Mouse (Mus musculus): ENCODE measurements around the gene Fbxl17. TPM values are rescaled to one million over a fixed set of nuclear protein-coding genes. Genes with fewer than 3 reads are reported as not detected.

Gene Fbxl17
- polyA plus RNA-seq, 1 experiment from 2014 or later: 7.0 TPM

DNA sequence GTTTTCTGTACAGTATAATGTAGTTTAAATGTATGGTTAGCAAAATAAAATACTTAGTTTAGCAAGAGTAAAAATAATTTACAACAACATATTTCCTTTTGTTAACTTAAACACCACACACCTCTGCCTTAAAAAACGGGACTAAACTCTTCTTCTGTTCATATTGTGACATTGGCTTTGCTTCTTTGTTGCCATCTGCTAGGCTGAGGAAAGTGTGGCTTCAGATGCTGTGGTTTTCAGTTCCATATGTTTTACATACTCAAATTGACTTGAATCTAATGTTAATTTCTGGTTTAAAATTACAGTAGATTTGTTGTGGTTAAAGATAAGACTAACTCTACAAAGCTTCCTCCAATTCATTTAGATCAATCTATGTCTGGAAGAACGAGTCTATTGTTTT, 218.8 kb downstream of the Fbxl17 start:
- H3K27me3 ChIP-seq: 0 out of 2 replicates have a peak, but pooled peaks cover 3% of the 10 kb centered on the region
- H3K36me3 ChIP-seq (replicated peaks): no peaks in the 10 kb centered on the region
- H3K9me3 ChIP-seq: no peaks in the 10 kb centered on the region
- no peak overlapping the region for H3K4me3 ChIP-seq (replicated peaks)
- H3K9ac ChIP-seq: no peak overlapping the region
- peaks cover 12% of the 10 kb centered on the region; the same call in 1 of the 2 replicates for H3K4me1 ChIP-seq
- ATAC-seq (ENCODE audit: low FRiP score): no peak
- H3K27ac ChIP-seq: no peak overlapping the region
- 78% methylated on average over 2 of the region's 2 CpGs for WGBS
- H3K4me2 ChIP-seq: no peak overlapping the region

DNA sequence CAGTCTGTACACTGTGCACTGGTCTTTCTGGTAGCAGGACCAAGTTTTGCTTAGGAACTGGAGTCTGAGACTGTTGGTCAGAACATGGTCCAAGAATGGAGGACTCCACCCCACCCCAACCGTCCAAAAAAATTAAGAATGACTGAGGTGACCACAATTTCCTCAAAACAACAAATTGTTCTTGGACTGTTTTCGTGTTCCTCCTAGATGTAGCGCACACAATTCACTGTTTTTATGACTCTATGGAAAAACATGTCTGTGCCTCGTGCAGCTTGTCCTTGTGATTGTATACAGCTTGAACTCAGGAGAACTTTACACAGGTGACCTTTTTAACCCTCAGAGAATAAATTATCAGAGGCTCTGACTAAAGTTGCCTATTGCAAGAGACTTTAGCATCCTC, 220.7 kb downstream of the Fbxl17 start:
- Histone ChIP-seq H3K9ac (no peak overlapping the region), H3K9me3 (no peaks in the 10 kb centered on the region), H3K4me1 (no peaks in the 10 kb centered on the region), H3K27me3 (0 out of 2 replicates have a peak, but pooled peaks cover 3% of the 10 kb centered on the region), H3K4me3 (replicated peaks) (no peak overlapping the region), H3K27ac (no peak overlapping the region), H3K36me3 (replicated peaks) (no peaks in the 10 kb centered on the region), H3K4me2 (no peak overlapping the region)
- no peak for ATAC-seq (ENCODE audit: low FRiP score)
- WGBS: 84% methylated on average over 4 of the region's 4 CpGs

DNA sequence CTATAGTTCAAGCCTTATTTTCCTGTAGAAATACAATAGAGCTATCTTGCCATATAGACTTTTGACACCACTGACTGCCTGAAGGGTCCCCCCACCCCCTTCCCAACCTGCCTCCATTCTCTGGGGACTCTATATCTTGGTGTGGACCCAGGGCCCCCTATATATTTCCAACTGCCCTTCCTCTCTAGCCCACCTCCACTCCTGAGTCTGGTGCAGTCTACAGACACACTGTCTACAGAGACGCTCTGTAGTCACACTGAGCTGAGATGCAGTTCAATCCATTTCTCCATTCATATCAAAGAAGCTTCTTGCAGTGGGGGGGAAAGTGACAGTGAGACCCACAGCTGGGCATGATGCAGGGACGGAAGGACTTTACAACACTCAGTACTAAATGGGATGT, 226.5 kb downstream of the Fbxl17 start:
- no peaks in the 10 kb centered on the region; the same call in 1 of the 2 replicates for H3K4me1 ChIP-seq
- H3K9me3 ChIP-seq: no peaks in the 10 kb centered on the region
- H3K27ac ChIP-seq: no peak overlapping the region
- no peak overlapping the region for H3K4me2 ChIP-seq
- no peaks in the 10 kb centered on the region for H3K36me3 ChIP-seq (replicated peaks)
- H3K4me3 ChIP-seq (replicated peaks): no peak overlapping the region
- H3K27me3 ChIP-seq: peaks cover 3% of the 10 kb centered on the region; the same call in 1 of the 2 replicates
- WGBS: 84% methylated on average over 2 of the region's 2 CpGs
- ATAC-seq (ENCODE audit: low FRiP score): no peak
- H3K9ac ChIP-seq: no peak overlapping the region

DNA sequence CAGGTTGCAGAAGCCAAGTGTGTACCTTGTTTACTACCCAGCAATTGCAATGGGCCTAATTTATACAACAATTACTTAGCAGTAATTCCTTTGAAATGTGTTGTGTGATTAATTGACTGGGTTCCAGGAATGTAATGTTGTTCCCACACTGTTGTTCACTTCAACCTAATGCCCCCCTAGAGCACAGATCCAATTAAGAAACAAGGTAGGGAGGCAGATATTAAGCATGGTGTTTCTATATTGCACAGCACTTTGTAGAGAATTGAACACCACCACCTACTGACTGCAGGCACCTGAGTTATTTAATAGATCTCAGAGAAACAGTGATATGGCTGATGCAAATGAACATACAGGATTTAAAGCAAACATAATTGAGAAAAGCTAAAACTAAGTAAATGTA, 226.9 kb downstream of the Fbxl17 start:
- no peak for ATAC-seq (ENCODE audit: low FRiP score)

GRCm38 (mm10) chr17:63271000-63271399, 228.8 kb downstream of the Fbxl17 start:
- Histone ChIP-seq H3K9me3 (no peaks in the 10 kb centered on the region), H3K4me2 (no peak overlapping the region), H3K4me1 (peaks cover 7% of the 10 kb centered on the region), H3K4me3 (replicated peaks) (no peak overlapping the region), H3K36me3 (replicated peaks) (no peaks in the 10 kb centered on the region), H3K27me3 (peaks cover 3% of the 10 kb centered on the region; the same call in 1 of the 2 replicates), H3K9ac (no peak overlapping the region), H3K27ac (no peak overlapping the region)
- 77% methylated on average over 6 of the region's 6 CpGs for WGBS
- no peak for ATAC-seq (ENCODE audit: low FRiP score)

More for the DNA sequence above, 226.9 kb downstream of the Fbxl17 start:
- peaks cover under 1% of the 10 kb centered on the region for H3K4me1 ChIP-seq
- no peak overlapping the region for H3K9ac ChIP-seq
- H3K36me3 ChIP-seq (replicated peaks): no peaks in the 10 kb centered on the region
- H3K9me3 ChIP-seq: no peaks in the 10 kb centered on the region
- H3K27ac ChIP-seq: no peak overlapping the region
- H3K4me3 ChIP-seq (replicated peaks): no peak overlapping the region
- H3K27me3 ChIP-seq: peaks cover 3% of the 10 kb centered on the region; the same call in 1 of the 2 replicates
- no peak overlapping the region for H3K4me2 ChIP-seq

GRCm38 (mm10) chr17:63270513-63270912, 229.3 kb downstream of the Fbxl17 start:
- Histone ChIP-seq H3K27ac (no peak overlapping the region), H3K27me3 (peaks cover 3% of the 10 kb centered on the region; the same call in 1 of the 2 replicates), H3K9me3 (no peaks in the 10 kb centered on the region), H3K36me3 (replicated peaks) (no peaks in the 10 kb centered on the region), H3K4me3 (replicated peaks) (no peak overlapping the region), H3K4me2 (no peak overlapping the region), H3K9ac (no peak overlapping the region), H3K4me1 (peaks cover 7% of the 10 kb centered on the region)
- 84% methylated on average over 5 of the region's 5 CpGs for WGBS
- no peak for ATAC-seq (ENCODE audit: low FRiP score)

- Histone ChIP-seq H3K4me1 (peaks cover 4% of the 10 kb centered on the region), H3K27ac (no peak overlapping the region), H3K9me3 (no peaks in the 10 kb centered on the region), H3K4me3 (replicated peaks) (no peak overlapping the region), H3K36me3 (replicated peaks) (no peaks in the 10 kb centered on the region), H3K27me3 (no peaks in the 10 kb centered on the region), H3K9ac (no peak overlapping the region), H3K4me2 (no peak overlapping the region)
- ATAC-seq (ENCODE audit: low FRiP score): no peak
- 91% methylated on average over 5 of the region's 5 CpGs for WGBS
Observed at GRCm38 (mm10) chr17:63262674-63263073, 237.1 kb downstream of the Fbxl17 start.

- no peak overlapping the region for H3K4me3 ChIP-seq (replicated peaks)
- no peaks in the 10 kb centered on the region for H3K9me3 ChIP-seq
- no peak for ATAC-seq (ENCODE audit: low FRiP score)
- no peak overlapping the region for H3K4me2 ChIP-seq
- WGBS: 93% methylated on average over 10 of the region's 10 CpGs
- H3K9ac ChIP-seq: no peak overlapping the region
- no peaks in the 10 kb centered on the region; the same call in 1 of the 2 replicates for H3K4me1 ChIP-seq
- no peaks in the 10 kb centered on the region for H3K27me3 ChIP-seq
- H3K36me3 ChIP-seq (replicated peaks): no peaks in the 10 kb centered on the region
- no peak overlapping the region for H3K27ac ChIP-seq
Observed at GRCm38 (mm10) chr17:63261508-63262141, 238.2 kb downstream of the Fbxl17 start.

GRCm38 (mm10) chr17:63259091-63259490, 240.7 kb downstream of the Fbxl17 start:
- 88% methylated on average over 3 of the region's 3 CpGs for WGBS
- H3K4me3 ChIP-seq (replicated peaks): no peak overlapping the region

GRCm38 (mm10) chr17:63246144-63246619, 253.6 kb downstream of the Fbxl17 start:
- 93% methylated on average over 7 of the region's 7 CpGs for WGBS
- no peaks in the 10 kb centered on the region for H3K4me1 ChIP-seq
- H3K9ac ChIP-seq: no peak overlapping the region
- no peak overlapping the region for H3K27ac ChIP-seq
- H3K27me3 ChIP-seq: no peaks in the 10 kb centered on the region
- ATAC-seq (ENCODE audit: low FRiP score): no peak
- H3K4me2 ChIP-seq: no peak overlapping the region
- H3K36me3 ChIP-seq (replicated peaks): no peaks in the 10 kb centered on the region
- H3K4me3 ChIP-seq (replicated peaks): no peak overlapping the region
- H3K9me3 ChIP-seq: no peaks in the 10 kb centered on the region

More at GRCm38 (mm10) chr17:63259091-63259490, 240.7 kb downstream of the Fbxl17 start:
- Histone ChIP-seq H3K36me3 (replicated peaks) (no peaks in the 10 kb centered on the region), H3K9ac (no peak overlapping the region), H3K9me3 (no peaks in the 10 kb centered on the region), H3K4me2 (no peak overlapping the region), H3K4me1 (no peaks in the 10 kb centered on the region; the same call in 1 of the 2 replicates), H3K27me3 (no peaks in the 10 kb centered on the region), H3K27ac (no peak overlapping the region)
- no peak for ATAC-seq (ENCODE audit: low FRiP score)

GRCm38 (mm10) chr17:63245472-63245871, 254.3 kb downstream of the Fbxl17 start:
- Histone ChIP-seq H3K36me3 (replicated peaks) (no peaks in the 10 kb centered on the region), H3K4me1 (no peaks in the 10 kb centered on the region), H3K4me3 (replicated peaks) (no peak overlapping the region), H3K27ac (no peak overlapping the region), H3K27me3 (no peaks in the 10 kb centered on the region), H3K9ac (no peak overlapping the region), H3K4me2 (no peak overlapping the region), H3K9me3 (no peaks in the 10 kb centered on the region)
- whole genome bisulfite sequencing: 93% methylated on average over 8 of the region's 9 CpGs
- no peak for ATAC-seq (ENCODE audit: low FRiP score)

DNA sequence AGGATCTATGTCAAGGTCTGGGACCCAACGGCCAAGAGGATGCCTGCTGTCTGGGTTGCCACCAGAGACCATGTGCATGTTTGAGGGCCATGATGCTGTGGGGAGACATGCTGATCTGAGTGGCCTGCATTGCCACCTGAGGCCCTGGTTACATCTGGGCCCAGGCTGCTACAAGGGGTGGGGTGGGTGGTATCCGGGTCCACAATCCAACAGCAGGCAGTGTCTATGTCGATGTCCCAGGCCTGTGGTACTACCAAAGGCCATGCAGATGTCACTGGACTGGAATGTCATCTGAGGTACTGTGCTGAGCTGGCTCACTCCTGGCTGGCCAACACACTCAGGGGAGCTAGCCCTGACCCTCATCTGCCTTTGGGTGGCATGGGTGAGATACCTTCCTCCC, 257.1 kb downstream of the Fbxl17 start:
- no peaks in the 10 kb centered on the region for H3K9me3 ChIP-seq
- ATAC-seq (ENCODE audit: low FRiP score): 0 out of 2 replicates have a peak, but pooled peaks have one; percentile 33
- H3K27me3 ChIP-seq: no peaks in the 10 kb centered on the region
- H3K27ac ChIP-seq: no peak overlapping the region
- no peak overlapping the region for H3K9ac ChIP-seq
- no peak overlapping the region for H3K4me3 ChIP-seq (replicated peaks)
- H3K4me2 ChIP-seq: no peak overlapping the region
- WGBS: 96% methylated on average over 3 of the region's 3 CpGs
- H3K4me1 ChIP-seq: no peaks in the 10 kb centered on the region
- H3K36me3 ChIP-seq (replicated peaks): no peaks in the 10 kb centered on the region

DNA sequence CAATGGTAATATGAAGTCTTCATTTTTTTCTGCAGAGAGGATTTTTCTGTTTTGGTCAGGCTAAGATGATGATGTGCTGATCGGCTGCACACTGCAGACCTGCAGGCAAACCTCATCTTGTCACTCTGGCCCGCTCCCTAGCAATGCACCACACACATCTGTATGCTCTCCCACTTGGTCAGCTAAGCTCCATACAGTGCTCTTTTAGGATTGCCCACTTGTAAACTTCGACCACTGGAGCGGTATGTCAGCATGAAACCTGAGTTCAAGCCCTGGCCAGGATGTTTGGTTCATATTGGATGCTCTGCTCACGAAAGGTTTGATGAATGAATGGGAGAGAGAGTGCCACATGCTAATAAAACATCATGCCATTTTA, 259.1 kb downstream of the Fbxl17 start:
- Histone ChIP-seq H3K4me1 (no peaks in the 10 kb centered on the region), H3K9me3 (no peaks in the 10 kb centered on the region), H3K9ac (no peak overlapping the region), H3K27ac (no peak overlapping the region), H3K36me3 (replicated peaks) (no peaks in the 10 kb centered on the region), H3K4me2 (no peak overlapping the region), H3K27me3 (no peaks in the 10 kb centered on the region), H3K4me3 (replicated peaks) (no peak overlapping the region)
- WGBS: 89% methylated on average over 5 of the region's 5 CpGs
- no peak for ATAC-seq (ENCODE audit: low FRiP score)

Measured in forebrain, embryonic 12.5 days (tissue).